Mouse (Mus musculus): Measurements from ENCODE around the gene Pdlim1. TPM values are rescaled to one million over a fixed set of nuclear protein-coding genes. Genes with fewer than 3 reads are reported as not detected.

Gene Pdlim1
- 497 and 506 TPM in 2 replicates for polyA plus RNA-seq (2012; rRNA removed)

- no peak for DNase-seq (ENCODE audit: low read depth, low spot score)
- under 1% methylated on average over 54 of the region's 54 CpGs for WGBS
Observed at GRCm38 (mm10) chr19:40271308-40271892, at the start of gene Pdlim1. Gene Pdlim1, minus strand, starts transcription at chr19:40271842.

- no peak for DNase-seq (ENCODE audit: low read depth, low spot score)
- 73% methylated on average over 3 of the region's 3 CpGs for WGBS
Observed at GRCm38 (mm10) chr19:40319199-40319598, 47.6 kb upstream of the Pdlim1 start.

- 78% methylated on average over 6 of the region's 6 CpGs for WGBS
- no peak for DNase-seq (ENCODE audit: low read depth, low spot score)
Observed at GRCm38 (mm10) chr19:40318511-40318910, 46.9 kb upstream of the Pdlim1 start.

GRCm38 (mm10) chr19:40317001-40317400, 45.4 kb upstream of the Pdlim1 start:
- DNase-seq (ENCODE audit: low read depth, low spot score): no peak
- WGBS: 74% methylated on average over 4 of the region's 4 CpGs

GRCm38 (mm10) chr19:40314252-40314651, 42.6 kb upstream of the Pdlim1 start:
- no peak for DNase-seq (ENCODE audit: low read depth, low spot score)
- WGBS: 85% methylated on average over 11 of the region's 11 CpGs

- WGBS: 98% methylated on average over 8 of the region's 8 CpGs
- no peak for DNase-seq (ENCODE audit: low read depth, low spot score)
Observed at GRCm38 (mm10) chr19:40311631-40312030, 40.0 kb upstream of the Pdlim1 start.

GRCm38 (mm10) chr19:40310410-40311130, 38.9 kb upstream of the Pdlim1 start:
- no peak for DNase-seq (ENCODE audit: low read depth, low spot score)

GRCm38 (mm10) chr19:40309911-40310310, 38.3 kb upstream of the Pdlim1 start:
- no peak for DNase-seq (ENCODE audit: low read depth, low spot score)
- WGBS: 93% methylated on average over 12 of the region's 12 CpGs

More at GRCm38 (mm10) chr19:40310410-40311130, 38.9 kb upstream of the Pdlim1 start:
- WGBS: 87% methylated on average over 15 of the region's 15 CpGs

- WGBS: 23% methylated on average over 7 of the region's 7 CpGs
Observed at GRCm38 (mm10) chr19:40307550-40307949, 35.9 kb upstream of the Pdlim1 start.

GRCm38 (mm10) chr19:40306631-40307030, 35.0 kb upstream of the Pdlim1 start:
- WGBS: 89% methylated on average over 2 of the region's 2 CpGs

More at GRCm38 (mm10) chr19:40307550-40307949, 35.9 kb upstream of the Pdlim1 start:
- DNase-seq (ENCODE audit: low read depth, low spot score): peak; percentile 70

GRCm38 (mm10) chr19:40305456-40305855, 33.8 kb upstream of the Pdlim1 start:
- DNase-seq (ENCODE audit: low read depth, low spot score): no peak
- 61% methylated on average over 7 of the region's 7 CpGs for WGBS

More at GRCm38 (mm10) chr19:40306631-40307030, 35.0 kb upstream of the Pdlim1 start:
- DNase-seq (ENCODE audit: low read depth, low spot score): no peak

GRCm38 (mm10) chr19:40302916-40303315, 31.3 kb upstream of the Pdlim1 start:
- 74% methylated on average over 9 of the region's 9 CpGs for WGBS
- no peak for DNase-seq (ENCODE audit: low read depth, low spot score)

- 65% methylated on average over 5 of the region's 5 CpGs for WGBS
Observed at GRCm38 (mm10) chr19:40302477-40302876, 30.8 kb upstream of the Pdlim1 start.

GRCm38 (mm10) chr19:40299983-40300759, 28.5 kb upstream of the Pdlim1 start:
- WGBS: 79% methylated on average over 12 of the region's 12 CpGs

More at GRCm38 (mm10) chr19:40302477-40302876, 30.8 kb upstream of the Pdlim1 start:
- no peak for DNase-seq (ENCODE audit: low read depth, low spot score)

GRCm38 (mm10) chr19:40299182-40299581, 27.5 kb upstream of the Pdlim1 start:
- WGBS: 85% methylated on average over 6 of the region's 6 CpGs

More at GRCm38 (mm10) chr19:40299983-40300759, 28.5 kb upstream of the Pdlim1 start:
- no peak for DNase-seq (ENCODE audit: low read depth, low spot score)

GRCm38 (mm10) chr19:40298574-40298973, 26.9 kb upstream of the Pdlim1 start:
- no peak for DNase-seq (ENCODE audit: low read depth, low spot score)
- 79% methylated on average over 2 of the region's 2 CpGs for WGBS

More at GRCm38 (mm10) chr19:40299182-40299581, 27.5 kb upstream of the Pdlim1 start:
- DNase-seq (ENCODE audit: low read depth, low spot score): no peak

GRCm38 (mm10) chr19:40297798-40298144, 26.1 kb upstream of the Pdlim1 start:
- WGBS: 38% methylated on average over 4 of the region's 4 CpGs
- DNase-seq (ENCODE audit: low read depth, low spot score): no peak

GRCm38 (mm10) chr19:40297078-40297797, 25.6 kb upstream of the Pdlim1 start:
- DNase-seq (ENCODE audit: low read depth, low spot score): peak; percentile 64

GRCm38 (mm10) chr19:40294231-40294630, 22.6 kb upstream of the Pdlim1 start:
- no peak for DNase-seq (ENCODE audit: low read depth, low spot score)
- 48% methylated on average over 1 of the region's 1 CpGs for WGBS

More at GRCm38 (mm10) chr19:40297078-40297797, 25.6 kb upstream of the Pdlim1 start:
- WGBS: 40% methylated on average over 7 of the region's 7 CpGs
